Mouse (Mus musculus): ENCODE measurements around the gene Trappc5. TPM values are rescaled to one million over a fixed set of nuclear protein-coding genes. Genes with fewer than 3 reads are reported as not detected.
A peak's percentile ranks its signal among the peaks of the same experiment; 100 is the strongest.

Gene Trappc5
- total RNA-seq (2021), result 10 to 100 TPM; 21.7 to 23.8 TPM
- long read RNA-seq, experiment 1, full-length matches to known transcripts, result 30 of 30 reads
- long read RNA-seq, experiment 1, partial matches to known transcripts, result 0 of 30 reads
- long read RNA-seq, experiment 1, other reads (novel, unspliced or antisense), result 0 of 30 reads
- long read RNA-seq, experiment 2, full-length matches to known transcripts, result 62 of 63 reads
- long read RNA-seq, experiment 2, partial matches to known transcripts, result 0 of 63 reads
- long read RNA-seq, experiment 2, other reads (novel, unspliced or antisense), result 1 of 63 reads

- DNase-seq (ENCODE audit: low spot score in 2 of 2), result peak; percentile 83 to 93
These were observed at the start of gene Trappc5 for GRCm38 (mm10) chr8:3676131-3676992. Gene Trappc5 (plus strand): TSS chr8:3676299.

GRCm38 (mm10) chr8:3626971-3627370 lies 49.1 kb upstream of the Trappc5 start:
- DNase-seq (ENCODE audit: low spot score in 2 of 2), result no peak

DNA sequence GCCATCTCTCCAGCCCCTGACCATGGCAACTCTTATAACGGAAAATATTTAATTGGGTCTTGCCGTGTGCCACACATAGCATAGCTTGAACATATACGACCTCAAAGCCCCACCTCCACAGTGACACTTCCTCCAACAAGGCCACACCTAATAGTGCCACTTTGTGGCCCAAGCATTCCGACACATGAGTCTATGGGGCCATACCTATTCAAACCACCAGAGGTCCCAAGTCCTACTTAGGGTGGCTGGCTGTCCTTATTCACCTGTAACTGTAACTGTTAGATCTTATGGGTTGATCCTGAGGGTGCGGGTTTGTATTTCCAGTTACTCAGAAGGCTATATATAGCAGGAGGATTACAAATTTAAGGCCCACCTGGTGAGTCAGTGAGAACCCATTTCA lies 48.1 kb upstream of the Trappc5 start:
- no peak for DNase-seq (ENCODE audit: low spot score in 2 of 2)

DNA sequence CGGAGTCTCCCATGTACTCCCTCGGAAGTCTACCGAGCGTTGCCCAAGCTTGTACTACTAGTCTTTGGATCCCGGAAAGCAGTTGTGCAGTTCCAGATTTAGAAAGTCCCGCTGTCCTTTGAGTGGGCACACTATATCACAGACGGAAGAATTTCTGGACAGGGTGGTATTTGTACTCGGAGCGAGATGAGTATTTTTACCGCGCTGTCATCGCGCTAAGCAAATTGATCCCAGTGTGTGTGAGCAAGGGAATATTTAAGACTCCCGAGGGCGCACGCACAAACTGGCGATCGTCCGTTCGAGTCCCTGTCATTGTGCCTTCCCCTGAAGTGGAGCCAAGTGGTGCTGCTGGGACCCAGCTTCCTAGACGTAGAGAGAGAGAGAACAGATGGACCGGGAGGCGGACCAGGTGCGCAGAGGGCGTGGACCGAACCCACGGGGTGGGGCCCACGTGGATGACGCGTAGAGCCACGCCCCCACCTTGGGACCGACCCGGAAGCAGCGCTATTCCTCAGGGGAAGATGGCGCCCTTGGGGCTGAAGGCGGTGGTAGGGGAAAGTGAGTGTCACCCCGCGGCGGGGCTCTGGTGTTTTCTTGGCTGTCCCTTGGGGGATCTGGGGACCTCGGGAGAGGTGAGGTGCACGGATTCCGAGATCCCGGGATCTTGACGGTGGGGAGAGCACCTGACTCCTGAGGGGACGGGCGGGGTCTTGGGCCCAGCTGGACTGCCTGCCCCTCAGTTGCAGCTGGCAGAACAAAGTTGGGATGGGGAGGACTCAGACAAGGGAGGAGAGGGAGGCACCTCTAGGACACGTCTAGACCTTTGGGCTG lies 45.2 kb upstream of the Trappc5 start, which contains the start of gene Stxbp2:
Gene Stxbp2 (plus strand): TSS at position 309 of the 831 bp plus-strand sequence.
- peak; percentile 41 to 50 for DNase-seq (ENCODE audit: low spot score in 2 of 2)

GRCm38 (mm10) chr8:3631478-3631875 lies 44.6 kb upstream of the Trappc5 start:
- no peak for DNase-seq (ENCODE audit: low spot score in 2 of 2)

DNA sequence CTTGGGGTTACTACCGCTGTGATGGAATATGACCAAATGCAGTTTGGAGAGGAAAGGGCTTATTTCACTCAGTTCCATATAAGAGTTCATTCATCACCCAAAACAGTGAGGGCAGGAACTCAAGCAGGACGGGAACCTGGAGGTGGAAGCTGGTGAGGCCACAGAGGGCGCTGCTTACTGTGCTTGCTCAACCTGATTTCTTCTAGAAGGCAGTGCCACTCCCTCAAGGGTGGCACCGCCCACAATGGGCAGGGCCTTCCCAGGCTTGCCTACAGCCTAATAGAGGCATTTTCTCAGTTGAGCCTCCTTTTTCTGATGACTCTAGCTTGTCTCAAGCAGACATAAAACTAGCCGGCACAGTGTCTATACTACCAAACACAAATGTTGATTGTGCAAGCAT lies 30.3 kb upstream of the Trappc5 start:
- no peak for DNase-seq (ENCODE audit: low spot score in 2 of 2)

GRCm38 (mm10) chr8:3646824-3647531 lies 29.1 kb upstream of the Trappc5 start:
- DNase-seq (ENCODE audit: low spot score in 2 of 2), result no peak

GRCm38 (mm10) chr8:3647561-3647960 lies 28.5 kb upstream of the Trappc5 start:
- DNase-seq (ENCODE audit: low spot score in 2 of 2), result no peak

DNA sequence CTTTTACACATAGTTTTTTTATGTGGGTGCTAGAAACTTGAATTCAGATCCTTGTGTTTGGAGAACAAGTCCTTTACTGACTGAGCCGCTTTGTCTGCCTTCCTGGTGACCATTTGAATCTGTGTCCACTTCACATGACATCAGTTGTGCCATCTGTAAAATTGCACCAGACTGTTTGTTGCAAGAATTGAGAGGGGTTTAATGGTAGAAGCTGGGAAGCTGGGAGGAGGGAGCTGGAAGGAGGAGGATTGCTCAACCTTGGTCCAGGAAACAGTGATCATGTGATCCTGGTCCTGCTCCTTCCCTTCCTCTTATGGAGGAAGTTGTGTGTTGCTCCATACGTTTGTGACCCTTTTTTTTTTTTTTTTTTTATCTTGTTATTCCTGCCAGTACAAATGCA lies 27.8 kb upstream of the Trappc5 start:
- no peak for DNase-seq (ENCODE audit: low spot score in 2 of 2)

DNA sequence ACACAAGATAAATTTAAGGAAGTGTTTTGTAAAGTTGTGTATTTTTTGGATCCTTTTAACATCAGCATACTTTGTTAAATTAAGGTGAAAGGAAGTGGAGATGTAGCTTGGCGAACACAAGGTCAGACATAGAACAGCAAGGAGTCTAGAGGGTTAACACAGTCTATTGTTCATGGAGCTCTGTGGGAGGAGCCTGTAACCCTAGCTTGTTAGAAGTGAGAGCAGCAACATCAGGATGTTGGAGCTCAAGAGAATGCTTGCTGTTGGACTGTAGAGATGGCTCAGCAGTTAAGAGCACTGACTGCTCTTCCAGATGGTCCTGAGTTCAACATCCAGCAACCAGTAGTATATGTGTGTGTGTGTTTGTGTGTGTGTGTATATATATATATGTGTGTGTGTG lies 27.1 kb upstream of the Trappc5 start:
- DNase-seq (ENCODE audit: low spot score in 2 of 2), result no peak

DNA sequence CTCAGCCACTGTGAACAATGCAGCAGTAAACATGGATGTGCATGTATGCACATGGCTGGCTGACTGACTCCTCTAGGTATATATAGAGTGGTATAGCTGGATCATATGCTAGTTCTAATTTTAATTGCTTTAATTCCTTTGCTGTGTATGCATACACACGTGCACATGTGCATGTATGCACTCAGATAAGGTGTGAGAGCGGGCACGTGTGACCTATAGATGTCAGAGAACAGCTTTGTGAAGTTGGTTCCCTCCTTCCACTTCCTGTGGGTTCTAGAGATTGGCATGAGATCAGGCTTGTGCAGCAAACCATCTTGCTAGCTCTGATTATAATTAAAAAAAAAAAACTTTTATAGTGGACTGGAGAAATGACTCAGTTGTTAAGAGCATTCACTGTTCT lies 23.3 kb upstream of the Trappc5 start:
- no peak for DNase-seq (ENCODE audit: low spot score in 2 of 2)

DNA sequence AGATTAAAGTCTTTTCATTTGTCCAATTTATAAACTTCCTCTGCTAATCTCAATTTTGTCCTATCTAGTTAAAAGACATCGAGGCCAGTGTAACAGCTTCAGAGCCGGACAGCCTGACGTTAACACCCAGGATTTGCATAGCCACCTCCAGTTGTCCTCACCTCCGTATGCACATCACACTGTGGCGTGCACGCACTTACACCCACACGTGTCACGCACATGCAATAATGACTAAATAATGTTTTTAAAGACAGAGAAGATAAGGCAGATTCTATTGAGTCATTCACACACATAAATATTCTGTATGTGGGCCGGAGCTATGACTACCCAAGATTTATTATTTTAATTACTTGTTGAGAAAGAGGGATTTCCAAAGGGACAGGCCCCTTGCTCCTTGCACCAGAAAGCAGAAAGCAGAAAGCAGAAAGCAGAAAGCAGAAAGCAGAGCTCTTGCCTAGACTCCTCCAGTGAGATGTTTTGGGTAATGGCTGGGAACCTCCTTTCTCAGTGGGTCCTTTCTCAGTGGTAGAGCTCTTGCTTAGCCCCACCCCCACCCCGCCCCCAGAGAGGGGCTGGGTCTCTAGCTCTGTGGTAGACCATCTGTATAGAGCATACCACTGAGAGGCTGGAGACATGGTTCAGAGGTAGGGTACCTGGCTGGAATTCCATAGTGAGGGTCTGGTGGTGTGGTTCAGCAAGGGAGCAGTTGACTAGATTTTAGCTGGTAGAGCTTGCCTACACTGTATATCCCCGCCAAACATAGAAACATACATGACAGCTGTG lies 21.2 kb upstream of the Trappc5 start:
- no peak for DNase-seq (ENCODE audit: low spot score in 2 of 2)

DNA sequence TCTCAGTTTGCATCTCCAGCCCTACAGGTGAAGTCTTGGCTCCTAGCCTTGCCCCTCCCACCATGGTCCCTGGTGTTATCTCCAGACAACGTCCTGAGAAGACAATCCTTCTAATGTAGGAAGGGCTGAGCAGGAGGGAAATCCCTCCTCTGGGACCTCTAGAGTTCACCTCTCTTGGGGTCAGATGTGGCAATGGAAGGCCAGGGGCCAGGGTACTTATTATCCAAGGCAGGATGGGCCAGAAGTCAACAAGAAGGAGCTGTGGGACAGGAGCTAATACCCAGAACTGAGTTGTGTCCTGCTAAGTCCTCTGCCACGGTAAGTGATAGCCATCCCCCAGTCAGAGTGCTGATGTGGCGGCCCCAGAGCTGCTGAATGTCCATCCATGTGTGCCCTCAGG lies 20.6 kb upstream of the Trappc5 start, which contains the start of gene Retn:
Gene Retn (plus strand): TSS at position 245 of the 400 bp plus-strand sequence.
- DNase-seq (ENCODE audit: low spot score in 2 of 2), result no peak

DNA sequence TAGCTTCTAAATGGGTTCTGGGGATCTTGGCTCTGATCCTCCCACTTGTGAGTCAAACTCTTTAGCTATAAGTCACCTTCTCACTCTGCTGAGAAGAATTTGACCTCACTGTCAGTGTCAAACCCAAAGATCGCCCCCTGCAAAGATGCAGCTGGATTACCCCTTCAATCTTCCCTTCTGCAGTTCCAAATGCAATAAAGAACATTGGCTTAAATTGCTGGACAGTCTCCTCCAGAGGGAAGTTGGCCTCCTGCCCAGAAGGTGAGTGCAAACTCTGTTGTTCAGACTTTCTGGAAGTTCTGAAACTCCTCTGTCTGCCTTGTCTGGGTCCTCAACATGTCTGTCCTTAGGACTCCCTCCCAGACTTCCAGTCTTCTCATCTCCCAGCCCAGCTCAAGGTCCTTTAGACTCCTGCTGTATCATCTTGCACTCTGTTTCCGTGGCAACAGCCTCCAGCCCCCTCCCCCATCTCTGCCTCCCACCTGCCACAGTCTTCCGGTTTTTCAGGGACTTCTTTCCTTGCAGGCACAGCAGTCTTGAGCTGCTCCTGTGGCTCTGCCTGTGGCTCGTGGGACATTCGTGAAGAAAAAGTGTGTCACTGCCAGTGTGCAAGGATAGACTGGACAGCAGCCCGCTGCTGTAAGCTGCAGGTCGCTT lies 19.2 kb upstream of the Trappc5 start:
- DNase-seq (ENCODE audit: low spot score in 2 of 2), result no peak

- no peak for DNase-seq (ENCODE audit: low spot score in 2 of 2)
These were observed 15.2 kb upstream of the Trappc5 start for GRCm38 (mm10) chr8:3660889-3661288.

- DNase-seq (ENCODE audit: low spot score in 2 of 2), result no peak
These were observed 11.7 kb upstream of the Trappc5 start for GRCm38 (mm10) chr8:3664405-3664804.

- DNase-seq (ENCODE audit: low spot score in 2 of 2), result no peak
These were observed 10.6 kb upstream of the Trappc5 start, which contains the start of gene Mcemp1 for GRCm38 (mm10) chr8:3665507-3665906. Gene Mcemp1 (plus strand): TSS chr8:3665754.

DNA sequence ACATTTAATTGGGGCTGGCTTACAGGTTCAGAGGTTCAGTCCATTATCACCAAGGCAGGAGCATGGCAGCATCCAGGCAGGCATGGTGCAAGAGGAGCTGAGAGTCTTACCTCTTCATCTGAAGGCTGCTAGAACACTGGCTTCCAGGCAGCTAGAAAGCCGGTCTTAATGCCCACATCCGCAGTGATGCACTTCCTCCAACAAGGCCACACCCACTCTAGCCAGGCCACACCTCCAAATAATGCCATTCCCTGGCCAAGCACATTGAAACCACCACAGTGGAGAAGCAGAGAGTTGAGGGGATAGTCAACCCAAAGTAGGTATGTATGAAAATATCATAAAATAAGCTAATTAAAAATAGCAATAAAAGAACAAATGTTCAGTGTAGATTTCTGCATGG lies 5.7 kb upstream of the Trappc5 start:
- no peak for DNase-seq (ENCODE audit: low spot score in 2 of 2)

- peak; percentile 60 to 70 for DNase-seq (ENCODE audit: low spot score in 2 of 2)
These were observed 4.1 kb upstream of the Trappc5 start, which contains the start of gene Fcor for GRCm38 (mm10) chr8:3671980-3672491. Gene Fcor (minus strand): TSS chr8:3672362.
